Mouse (Mus musculus) neural tube, embryonic 11.5 days (tissue): ENCODE data around the gene Map3k1. TPM values are rescaled to one million over a fixed set of nuclear protein-coding genes. Genes with fewer than 3 reads are reported as not detected.
A peak's percentile ranks its signal among the peaks of the same experiment; 100 is the strongest.

Experiments used
- ATAC-seq: fragments of 200-750 bp; cut with Nextera tagmentation; 2 replicates; pipeline ENCODE4 v1.8.0; 2017; ENCODE audit warnings: moderate number of reproducible peaks, mild to moderate bottlenecking, moderate TSS enrichment, moderate library complexity; ENCODE audit not compliant: insufficient read depth, low FRiP score, low TSS enrichment
- DNase-seq: peaks from one replicate; pipeline ENCODE4 v3.0.0-alpha.2; 2015; ENCODE audit warnings: low spot score
- H3K27ac ChIP-seq: fragments of 300-500 bp; sonication (generic); 2 replicates; pipeline ENCODE4 v1.5.1; 2014; ENCODE audit warnings: low read depth, mild to moderate bottlenecking, low read length
- H3K27me3 ChIP-seq: fragments of 300-500 bp; sonication (generic); 2 replicates; pipeline ENCODE4 v1.6.1; 2014; ENCODE audit warnings: mild to moderate bottlenecking, low read length, mixed read lengths; ENCODE audit not compliant: control insufficient read depth, insufficient read depth
- H3K36me3 ChIP-seq: fragments of 300-500 bp; sonication (generic); 2 replicates; pipeline ENCODE4 v1.6.1; 2014; ENCODE audit warnings: mild to moderate bottlenecking, low read length, moderate library complexity, mixed read lengths; ENCODE audit not compliant: control insufficient read depth, insufficient read depth
- H3K4me1 ChIP-seq: fragments of 300-500 bp; sonication (generic); 2 replicates; pipeline ENCODE4 v1.6.1; 2014; ENCODE audit warnings: low read length, mixed read lengths; ENCODE audit not compliant: control insufficient read depth, insufficient read depth
- H3K4me2 ChIP-seq: fragments of 300-500 bp; sonication (generic); 2 replicates; pipeline ENCODE4 v1.6.1; 2014; ENCODE audit warnings: low read depth, mild to moderate bottlenecking, moderate library complexity
- H3K4me3 ChIP-seq: fragments of 300-500 bp; sonication (generic); 2 replicates; pipeline ENCODE4 v1.5.1; 2014; ENCODE audit warnings: low read depth, low read length
- H3K9ac ChIP-seq: fragments of 300-500 bp; sonication (generic); 2 replicates; pipeline ENCODE4 v1.6.1; 2014; ENCODE audit warnings: mild to moderate bottlenecking, low read length
- H3K9me3 ChIP-seq: fragments of 300-500 bp; sonication (generic); 2 replicates; pipeline ENCODE4 v1.6.1; 2016; ENCODE audit warnings: low read length; ENCODE audit not compliant: control insufficient read depth
- WGBS: fragments of 180-500 bp; shearing (Covaris S2); extraction: QIAGEN DNeasy Blood & Tissue Kit; methylation state at CpG from one replicate; pipeline ENCODE4 v1.1.7; 2014; 5-methylcytosine and 5-hydroxymethylcytosine counted together
- polyA plus RNA-seq: library from polyadenylated mRNA; unstranded; fragments of >200 nt; fragmentation: Nextera tagmentation; extraction: Ambion mirVana; gene quantifications from 2 replicates; pipeline ENCODE4 v1.2.1, GENCODE M21; 2014

Gene Map3k1
- polyA plus RNA-seq, 1 experiment from 2014 or later, result 13.9 TPM

DNA sequence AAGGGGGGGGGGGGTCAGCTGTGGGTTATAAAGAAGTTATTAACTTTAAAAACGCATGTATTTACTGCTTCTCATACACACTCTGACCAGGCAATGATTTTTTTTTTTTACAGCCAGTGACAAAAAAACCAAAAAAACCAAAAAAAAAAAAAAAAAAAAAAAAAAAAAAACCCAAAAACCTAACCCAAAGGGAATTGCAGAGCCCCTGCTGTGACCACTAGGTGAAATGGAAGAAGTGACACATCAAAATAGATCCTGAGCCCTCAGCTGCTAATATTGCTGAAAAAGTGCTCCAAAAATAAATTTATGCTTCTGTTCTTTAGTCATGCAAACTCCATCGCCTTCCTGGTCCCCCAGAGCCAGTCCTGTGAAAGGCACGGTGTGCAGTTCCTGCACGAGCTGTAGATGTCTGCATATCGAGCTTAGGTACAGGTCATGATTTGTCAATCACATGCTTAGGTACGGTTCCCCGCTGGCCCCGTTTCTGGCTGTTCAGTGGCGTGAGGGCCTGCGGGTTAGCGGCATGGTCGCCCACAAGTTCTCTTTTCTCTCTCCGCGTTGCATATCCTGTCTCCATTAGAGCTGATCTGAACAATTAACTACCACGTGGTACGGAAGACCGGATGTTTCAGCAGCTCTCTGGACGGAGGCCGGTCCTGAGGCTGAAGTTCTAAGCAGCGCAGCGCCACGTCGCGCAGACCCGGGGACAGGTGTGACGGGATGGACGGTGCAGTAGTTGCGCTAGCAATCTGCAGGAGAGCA, 60.3 kb downstream of the Map3k1 start:
- H3K4me3 ChIP-seq, result no peak overlapping the region
- H3K36me3 ChIP-seq, result peaks cover 7% of the 10 kb centered on the region; the same call in 1 of the 2 replicates
- H3K27ac ChIP-seq, result no peak overlapping the region
- ATAC-seq, result no peak
- no peaks in the 10 kb centered on the region for H3K27me3 ChIP-seq
- no peak for DNase-seq
- H3K4me1 ChIP-seq, result no peaks in the 10 kb centered on the region
- H3K9me3 ChIP-seq, result no peaks in the 10 kb centered on the region
- no peak overlapping the region for H3K4me2 ChIP-seq
- H3K9ac ChIP-seq, result no peak overlapping the region
- WGBS, result 95% methylated on average over 28 of the region's 28 CpGs

DNA sequence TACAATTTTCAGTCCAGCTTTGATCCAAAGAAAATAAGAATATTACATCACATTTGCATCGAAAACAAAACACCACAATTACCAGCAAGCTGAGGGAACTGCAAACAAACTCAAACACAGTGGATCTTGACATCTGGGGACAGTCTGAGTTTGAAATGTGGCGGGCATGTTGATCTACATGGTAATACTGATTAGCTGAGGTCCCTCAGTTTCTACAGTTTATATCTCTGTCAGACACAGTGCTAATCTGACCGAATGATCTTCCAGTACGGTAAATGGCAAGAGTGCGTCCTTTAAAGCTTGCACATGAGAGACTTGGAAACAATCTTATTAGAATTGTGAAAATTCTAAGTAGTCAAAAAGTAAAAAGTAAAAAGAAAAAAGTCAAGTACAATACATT, 62.0 kb downstream of the Map3k1 start:
- DNase-seq (no peak), ATAC-seq (no peak)
- Histone ChIP-seq H3K4me3 (no peak overlapping the region), H3K9me3 (no peaks in the 10 kb centered on the region), H3K4me2 (no peak overlapping the region), H3K4me1 (no peaks in the 10 kb centered on the region), H3K27ac (no peak overlapping the region), H3K9ac (no peak overlapping the region), H3K36me3 (peaks cover 7% of the 10 kb centered on the region; the same call in 1 of the 2 replicates), H3K27me3 (no peaks in the 10 kb centered on the region)
- WGBS, result 95% methylated on average over 5 of the region's 5 CpGs

DNA sequence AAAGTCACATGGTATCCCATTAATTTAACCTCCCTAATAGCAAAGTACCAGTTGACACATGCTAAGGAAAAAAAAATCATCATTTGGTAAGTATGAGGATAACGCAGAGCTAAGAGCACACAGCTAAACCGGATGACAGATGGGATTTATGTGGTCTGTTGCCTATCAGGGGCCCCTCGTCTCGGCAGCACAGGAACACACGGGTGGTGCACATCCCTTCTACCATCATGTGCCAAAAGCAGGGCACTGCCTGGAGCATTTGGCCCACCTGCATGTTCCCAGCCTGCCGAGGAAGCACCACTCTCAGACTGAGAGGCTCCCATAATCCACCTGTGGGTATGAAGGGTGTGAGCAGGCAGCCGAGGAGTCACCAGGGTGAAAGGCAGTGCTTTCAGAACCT, 63.6 kb downstream of the Map3k1 start:
- no peak overlapping the region for H3K4me2 ChIP-seq
- H3K9ac ChIP-seq, result no peak overlapping the region
- H3K4me3 ChIP-seq, result no peak overlapping the region
- H3K36me3 ChIP-seq, result peaks cover 4% of the 10 kb centered on the region; the same call in 1 of the 2 replicates
- no peaks in the 10 kb centered on the region for H3K9me3 ChIP-seq
- H3K27me3 ChIP-seq, result no peaks in the 10 kb centered on the region
- no peaks in the 10 kb centered on the region for H3K4me1 ChIP-seq
- H3K27ac ChIP-seq, result no peak overlapping the region
- ATAC-seq, result no peak
- DNase-seq, result no peak
- 73% methylated on average over 7 of the region's 7 CpGs for WGBS

DNA sequence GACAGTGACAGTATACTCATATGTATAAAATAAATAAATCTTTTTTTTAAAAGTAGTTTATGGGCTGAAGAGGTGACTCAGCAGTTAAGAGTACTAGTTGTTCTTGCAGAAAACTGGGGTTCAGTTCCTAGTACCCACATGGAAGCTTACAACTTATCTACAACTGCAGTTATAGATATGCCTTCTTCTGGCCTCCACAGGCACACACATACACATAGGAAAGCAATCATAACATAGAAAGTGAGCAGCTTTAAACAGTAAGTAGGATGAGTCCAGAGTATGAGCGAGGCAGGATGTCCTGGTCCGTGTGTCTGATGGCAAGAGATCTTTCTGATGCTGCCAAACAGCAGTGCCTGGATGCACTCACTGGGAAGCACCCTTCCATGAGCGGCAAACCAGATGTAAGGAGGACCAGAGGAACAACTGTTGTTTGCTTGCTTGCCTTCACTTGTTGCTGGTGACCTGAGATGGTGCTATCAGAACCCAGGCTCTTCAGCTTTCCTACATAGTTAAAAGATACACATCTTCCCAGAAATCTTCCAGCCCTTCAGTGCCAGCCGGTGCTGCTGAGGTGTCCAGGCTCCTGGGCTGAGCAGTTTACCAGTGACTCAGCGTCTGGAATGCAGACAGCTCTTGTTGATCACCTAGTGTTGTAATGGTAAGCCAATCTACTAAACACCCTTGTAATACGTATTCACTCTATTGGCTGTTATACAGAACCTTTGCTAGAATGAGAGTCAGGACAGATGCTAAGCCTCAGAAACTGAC, 64.4 kb downstream of the Map3k1 start:
- H3K27ac ChIP-seq, result no peak overlapping the region
- no peak for ATAC-seq
- H3K4me1 ChIP-seq, result no peaks in the 10 kb centered on the region
- DNase-seq, result no peak
- H3K27me3 ChIP-seq, result no peaks in the 10 kb centered on the region
- H3K9me3 ChIP-seq, result no peaks in the 10 kb centered on the region
- H3K4me2 ChIP-seq, result no peak overlapping the region
- 81% methylated on average over 6 of the region's 6 CpGs for WGBS
- H3K36me3 ChIP-seq, result peaks cover 4% of the 10 kb centered on the region; the same call in 1 of the 2 replicates
- no peak overlapping the region for H3K9ac ChIP-seq
- H3K4me3 ChIP-seq, result no peak overlapping the region

DNA sequence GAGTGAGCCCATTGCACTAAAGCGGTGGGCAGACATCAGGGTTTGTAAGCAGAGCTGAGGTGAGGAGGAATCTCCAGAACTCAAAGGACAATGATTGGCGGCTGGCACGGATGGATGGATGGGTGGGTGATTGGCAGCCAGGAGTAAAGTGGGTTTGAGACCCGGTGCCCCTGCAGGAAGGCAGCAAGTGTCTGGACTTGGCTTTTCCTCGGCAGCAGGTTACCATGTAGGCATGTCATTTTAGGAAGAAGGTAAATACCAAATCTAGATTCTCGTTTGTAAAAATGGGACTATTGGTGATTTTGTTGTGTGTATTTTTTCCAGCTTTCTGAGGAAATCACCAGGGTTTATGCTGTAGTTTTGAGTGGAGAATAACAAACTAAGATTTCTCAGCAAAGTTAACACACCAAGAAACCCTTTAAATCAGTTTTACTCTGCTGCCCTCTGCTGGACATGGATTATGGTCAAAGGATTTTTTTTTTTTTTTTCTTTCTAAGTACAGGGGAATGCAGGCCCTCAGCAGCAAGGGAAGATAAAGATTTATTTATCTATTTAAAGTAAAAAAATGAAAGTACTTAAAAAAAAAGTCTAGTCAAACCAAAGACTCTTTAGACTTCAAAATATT, 66.7 kb downstream of the Map3k1 start:
- peak; percentile 48 for DNase-seq
- Histone ChIP-seq H3K27ac (no peak overlapping the region), H3K4me1 (no peaks in the 10 kb centered on the region), H3K27me3 (no peaks in the 10 kb centered on the region), H3K4me3 (no peak overlapping the region), H3K9ac (no peak overlapping the region), H3K36me3 (no peaks in the 10 kb centered on the region), H3K4me2 (no peak overlapping the region), H3K9me3 (no peaks in the 10 kb centered on the region)
- 61% methylated on average over 6 of the region's 6 CpGs for WGBS
- no peak for ATAC-seq

DNA sequence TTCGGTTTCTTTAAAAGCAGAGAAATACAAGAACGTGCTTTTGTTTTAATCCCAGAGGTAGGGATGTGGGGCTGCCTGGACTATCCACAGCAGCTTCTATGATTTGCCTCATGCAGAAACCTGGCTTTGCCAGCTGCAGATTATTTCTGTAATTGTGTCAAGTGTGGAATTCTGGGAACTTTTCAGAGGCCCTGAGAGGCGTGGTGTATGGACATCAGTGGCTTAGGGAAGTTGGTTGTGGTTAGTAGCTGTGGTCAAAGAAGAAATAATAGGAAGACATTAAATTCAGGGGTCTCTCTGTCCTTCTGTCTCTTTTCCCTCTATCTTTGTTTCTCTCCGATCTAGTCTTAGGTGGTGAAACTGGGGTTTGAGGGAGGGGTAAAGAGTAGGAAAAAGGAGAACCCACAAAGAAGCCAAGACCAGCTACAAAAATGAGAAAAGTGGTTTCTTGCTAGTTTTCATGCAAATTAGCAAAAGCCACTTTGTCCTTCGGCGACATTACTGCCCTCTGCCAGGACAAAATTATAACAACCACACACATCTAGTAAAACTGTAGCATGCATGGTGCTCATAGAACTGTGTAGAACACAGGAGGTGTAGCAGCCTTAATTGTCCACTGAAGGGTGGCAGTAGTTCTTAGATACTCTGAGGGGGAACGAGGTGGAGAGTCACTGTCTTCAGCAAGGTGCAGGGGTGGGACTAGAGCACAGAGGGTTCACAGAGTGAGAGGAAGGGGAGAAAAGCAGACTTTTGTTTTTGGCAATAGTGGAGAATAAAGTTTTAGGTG, 67.4 kb downstream of the Map3k1 start:
- 86% methylated on average over 7 of the region's 7 CpGs for WGBS
- no peak overlapping the region for H3K4me2 ChIP-seq
- H3K27me3 ChIP-seq, result no peaks in the 10 kb centered on the region
- no peaks in the 10 kb centered on the region for H3K4me1 ChIP-seq
- no peaks in the 10 kb centered on the region for H3K9me3 ChIP-seq
- ATAC-seq (no peak), DNase-seq (no peak)
- no peaks in the 10 kb centered on the region for H3K36me3 ChIP-seq
- no peak overlapping the region for H3K4me3 ChIP-seq
- no peak overlapping the region for H3K9ac ChIP-seq
- no peak overlapping the region for H3K27ac ChIP-seq

DNA sequence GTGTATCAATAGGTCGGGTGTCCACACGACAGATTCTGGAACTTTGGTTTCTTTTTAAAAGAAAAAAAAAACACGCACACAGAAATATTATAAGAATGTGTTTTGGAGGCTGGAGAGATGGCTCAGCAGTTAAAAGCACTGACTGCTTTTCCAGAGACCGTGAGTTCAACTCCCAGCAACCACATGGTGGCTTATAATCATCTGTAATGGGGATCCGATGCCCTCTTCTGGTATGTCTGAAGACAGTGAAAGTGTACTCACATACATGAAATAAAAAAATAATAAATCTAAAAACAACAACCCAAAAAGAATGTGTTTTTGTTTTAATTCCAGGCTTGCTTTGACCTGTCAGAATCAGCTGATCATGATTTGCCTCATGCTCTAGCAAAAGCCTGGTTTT, 81.9 kb downstream of the Map3k1 start:
- Histone ChIP-seq H3K27me3 (no peaks in the 10 kb centered on the region), H3K9me3 (0 out of 2 replicates have a peak, but pooled peaks cover 3% of the 10 kb centered on the region), H3K4me2 (no peak overlapping the region), H3K27ac (no peak overlapping the region), H3K4me3 (no peak overlapping the region), H3K36me3 (no peaks in the 10 kb centered on the region), H3K4me1 (no peaks in the 10 kb centered on the region; the same call in 1 of the 2 replicates), H3K9ac (no peak overlapping the region)
- WGBS, result 92% methylated on average over 5 of the region's 5 CpGs
- ATAC-seq (no peak), DNase-seq (no peak)
